Mouse (Mus musculus) layer of hippocampus, adult 11-12 months (tissue): Measurements from ENCODE around the gene Sap30bp.
A peak's percentile ranks its signal among the peaks of the same experiment; 100 is the strongest.

ENCODE experiments used
- DNase-seq: peaks from one replicate; pipeline ENCODE4 v3.0.0; 2022; ENCODE audit warnings: low spot score

Sap30bp gene

GRCm38 (mm10) chr11:115955195-115955858 is 22.2 kb downstream of the Sap30bp start:
- DNase-seq: peak; percentile 34

DNA sequence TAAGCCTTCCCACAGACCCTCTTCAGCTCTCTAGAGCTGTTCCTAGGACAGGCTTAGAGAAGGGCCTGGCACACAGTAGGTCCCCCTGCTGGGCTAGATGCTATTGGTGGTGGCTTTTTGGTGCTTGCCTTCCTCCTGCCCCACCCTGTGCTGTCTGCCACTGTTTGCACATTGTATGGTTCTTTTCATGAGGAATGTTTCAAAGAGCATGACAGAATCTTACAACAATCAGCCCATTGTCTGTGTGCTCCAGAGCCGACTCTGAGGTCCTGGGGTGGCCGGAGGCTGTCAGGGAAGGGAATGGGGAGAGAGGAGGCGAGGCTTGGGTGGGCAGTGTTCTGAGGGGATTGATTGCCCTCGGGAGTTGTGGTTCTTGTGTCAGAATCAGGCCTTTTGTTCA is 23.4 kb downstream of the Sap30bp start:
- peak; percentile 46 for DNase-seq

- DNase-seq: no peak
Observed at GRCm38 (mm10) chr11:115957971-115958370, 24.9 kb downstream of the Sap30bp start.

GRCm38 (mm10) chr11:115959018-115959417 is 25.9 kb downstream of the Sap30bp start:
- DNase-seq: no peak

GRCm38 (mm10) chr11:115962651-115963412 is 29.8 kb downstream of the Sap30bp start:
- no peak for DNase-seq

GRCm38 (mm10) chr11:115964977-115965604 is 32.0 kb downstream of the Sap30bp start:
- no peak for DNase-seq

DNA sequence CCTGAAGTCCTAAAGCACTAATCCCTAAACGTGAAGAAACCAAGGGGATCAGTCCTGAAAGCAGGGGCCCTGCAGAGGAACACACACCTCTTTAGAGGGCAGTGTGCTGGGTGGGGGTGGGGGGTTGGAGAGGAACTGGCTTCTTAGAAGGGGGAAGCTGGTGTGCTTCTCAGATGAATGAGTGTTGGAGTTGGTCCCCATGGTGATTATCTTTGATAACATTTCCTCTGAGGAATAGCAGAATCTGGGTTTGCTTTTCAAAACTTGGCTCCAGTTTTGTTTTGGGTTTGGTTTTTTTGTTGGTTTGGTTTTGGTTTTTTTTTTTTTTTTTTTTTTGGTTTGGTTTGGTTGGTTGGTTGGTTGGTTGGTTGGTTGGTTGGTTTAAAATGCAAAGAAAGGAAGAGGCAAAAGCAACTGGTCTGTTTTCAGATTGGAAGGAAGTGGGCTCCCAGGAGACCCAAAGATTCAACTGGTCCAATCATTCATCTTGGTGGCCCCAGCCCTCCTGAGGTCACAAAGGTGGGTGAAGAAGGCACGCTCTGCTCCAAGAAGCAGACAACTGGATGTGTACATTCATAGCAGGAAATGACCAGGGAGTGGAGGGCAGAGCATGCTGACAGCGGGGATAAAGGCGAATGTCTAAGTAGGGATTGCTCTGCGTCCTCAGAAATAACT is 35.8 kb downstream of the Sap30bp start:
- no peak for DNase-seq

DNA sequence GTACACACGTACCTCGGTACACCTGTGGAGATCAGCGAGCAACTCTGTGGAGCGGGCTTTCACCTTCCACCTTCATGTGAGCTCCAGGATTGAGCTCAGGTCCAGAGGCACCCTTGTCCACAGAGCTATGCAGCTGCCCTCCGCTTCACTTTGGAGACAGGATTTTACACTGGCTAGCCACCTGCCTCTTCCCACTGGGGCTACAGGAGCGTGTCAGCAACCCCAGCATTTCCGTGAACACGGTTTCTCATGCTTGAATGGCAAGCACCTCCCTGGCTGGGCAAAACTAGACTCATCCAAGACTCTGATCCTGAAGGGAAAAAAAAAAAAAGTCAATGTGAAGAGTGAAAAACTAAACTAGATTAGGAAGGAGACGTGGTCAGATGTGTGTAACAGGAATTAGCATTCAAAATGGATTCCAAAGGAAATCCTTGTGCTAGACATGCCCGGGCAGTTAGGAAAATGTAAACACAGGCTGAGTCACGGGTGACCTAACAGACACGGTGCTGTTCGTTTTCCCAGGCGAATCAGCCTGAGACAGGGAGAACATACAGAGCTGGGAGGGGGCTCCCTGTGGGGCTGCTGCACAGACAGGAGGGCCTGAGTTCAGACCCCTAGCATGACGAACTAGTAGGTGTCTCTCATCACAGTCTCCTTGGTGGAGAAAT is 37.1 kb downstream of the Sap30bp start:
- no peak for DNase-seq

GRCm38 (mm10) chr11:115971016-115971415 is 37.9 kb downstream of the Sap30bp start:
- no peak for DNase-seq

- no peak for DNase-seq
Observed at GRCm38 (mm10) chr11:115974309-115975082, 41.4 kb downstream of the Sap30bp start, which contains the start of gene Itgb4. Itgb4 (plus strand) TSS chr11:115974709.

GRCm38 (mm10) chr11:115975083-115975420 is 42.0 kb downstream of the Sap30bp start:
- DNase-seq: no peak

DNA sequence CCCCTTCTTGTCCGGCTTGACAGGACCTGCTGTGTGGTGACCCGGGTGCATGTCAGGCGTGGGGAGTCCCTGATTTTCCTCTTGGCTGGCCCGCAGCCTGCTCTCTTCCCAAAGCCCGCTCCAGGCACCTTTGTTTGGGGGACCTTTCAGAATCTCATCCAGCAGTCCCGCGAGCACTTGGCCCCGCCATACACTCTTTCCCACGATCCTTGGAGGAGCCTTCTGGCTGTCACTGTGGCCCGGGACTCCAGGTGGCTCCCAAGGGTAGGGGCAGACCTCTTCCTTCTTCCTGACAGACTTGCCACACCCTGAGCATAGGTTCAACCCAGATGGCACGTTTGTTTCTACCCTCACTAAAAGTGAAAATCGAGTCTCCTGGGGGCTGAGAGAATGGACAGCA is 42.5 kb downstream of the Sap30bp start:
- DNase-seq: no peak

DNA sequence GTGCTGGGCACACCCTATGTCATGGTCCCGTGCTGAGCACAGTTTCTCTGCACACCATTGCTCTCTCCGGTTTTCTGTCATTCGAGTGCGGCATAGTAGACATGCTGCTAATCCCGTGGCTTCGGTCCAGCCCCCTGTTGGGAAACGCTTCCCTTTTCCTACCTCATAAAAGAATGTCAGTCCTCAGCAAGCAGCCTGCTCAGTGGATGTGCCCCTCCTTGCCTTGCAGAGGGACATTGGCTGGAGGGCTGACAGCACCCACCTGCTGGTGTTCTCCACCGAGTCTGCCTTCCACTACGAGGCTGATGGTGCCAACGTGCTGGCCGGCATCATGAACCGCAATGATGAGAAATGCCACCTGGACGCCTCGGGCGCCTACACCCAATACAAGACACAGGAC is 49.4 kb downstream of the Sap30bp start:
- DNase-seq: no peak

- DNase-seq: no peak
Observed at GRCm38 (mm10) chr11:115983291-115983690, 50.2 kb downstream of the Sap30bp start.

GRCm38 (mm10) chr11:115989686-115990085 is 56.6 kb downstream of the Sap30bp start:
- no peak for DNase-seq

DNA sequence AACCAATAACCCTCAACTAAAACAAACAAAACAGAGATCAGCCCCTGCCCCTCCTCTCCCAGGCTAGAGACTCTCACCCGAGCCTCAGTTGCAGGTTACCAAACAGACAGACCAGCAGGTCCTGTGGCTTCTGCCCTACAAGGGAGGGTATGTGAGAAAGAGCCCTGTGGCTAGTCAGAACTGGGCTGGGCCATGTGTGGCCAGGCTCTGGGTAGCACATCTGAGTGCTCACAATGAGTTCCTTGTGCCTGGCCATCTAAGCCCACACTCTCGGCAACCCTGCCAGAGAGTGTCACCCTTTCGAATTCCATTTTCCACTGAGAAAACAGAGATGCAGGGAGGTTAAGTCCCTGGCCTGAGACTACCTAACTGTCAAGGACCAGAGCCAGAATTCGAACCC is 59.0 kb downstream of the Sap30bp start:
- peak; percentile 57 for DNase-seq

- no peak for DNase-seq
Observed at GRCm38 (mm10) chr11:115995256-115995655, 62.2 kb downstream of the Sap30bp start.

GRCm38 (mm10) chr11:115997047-115997446 is 64.0 kb downstream of the Sap30bp start:
- DNase-seq: no peak

GRCm38 (mm10) chr11:115997662-115998061 is 64.6 kb downstream of the Sap30bp start:
- no peak for DNase-seq

DNA sequence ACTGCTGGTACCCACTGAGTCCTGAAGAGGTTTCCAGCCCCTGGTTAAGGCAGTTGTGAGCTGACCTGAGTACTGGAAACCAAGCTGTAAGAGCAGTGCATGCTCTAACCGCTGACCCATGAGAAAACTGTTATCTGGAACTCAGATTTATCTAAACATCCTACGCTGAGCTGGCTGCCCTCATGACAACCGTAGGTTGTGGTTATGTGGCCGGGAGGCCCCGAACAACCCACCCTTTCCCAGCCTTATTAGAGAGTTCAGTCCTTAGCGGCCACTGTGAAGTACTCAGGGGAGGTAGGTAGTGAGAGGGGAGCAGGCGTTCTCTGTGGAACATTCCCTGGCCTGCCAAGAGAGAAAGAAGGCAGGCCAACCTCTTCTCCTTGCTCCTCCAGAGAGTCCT is 65.9 kb downstream of the Sap30bp start:
- no peak for DNase-seq

DNA sequence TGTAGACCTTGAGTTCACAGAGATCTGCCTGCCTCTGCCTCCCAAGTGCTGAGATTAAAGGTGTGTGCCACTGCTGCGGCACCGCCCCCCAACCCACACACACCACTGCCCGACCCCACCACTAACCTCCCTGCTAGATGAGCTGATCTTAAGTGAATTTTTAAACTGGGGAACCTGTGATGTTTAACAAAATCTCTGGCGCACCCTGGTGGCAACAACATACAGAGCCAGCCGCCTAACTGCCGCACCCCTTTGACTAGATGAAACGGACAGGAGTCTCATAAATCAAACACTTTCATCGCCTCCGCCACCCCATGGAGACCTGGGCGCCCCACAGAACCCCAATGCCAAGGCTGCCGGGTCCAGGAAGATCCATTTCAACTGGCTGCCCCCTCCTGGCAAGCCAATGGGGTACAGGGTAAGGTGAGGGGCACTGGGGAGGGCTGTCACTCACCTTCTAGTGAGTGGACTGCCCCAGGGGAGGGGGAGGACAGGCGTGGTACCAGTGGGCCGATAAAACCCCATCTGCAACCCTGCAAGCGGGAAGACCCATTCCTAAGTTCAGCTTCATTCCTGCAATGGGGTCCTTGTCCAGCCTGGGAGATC is 66.6 kb downstream of the Sap30bp start:
- peak; percentile 84 for DNase-seq
